Mouse (Mus musculus) left cerebral cortex, adult 8-10 months (tissue): ENCODE data around the gene Rab22a. TPM values are rescaled to one million over a fixed set of nuclear protein-coding genes. Genes with fewer than 3 reads are reported as not detected.
"Not testable (repeated sequence)": the region's sequence is repeated elsewhere in the genome, so short reads cannot be mapped to it uniquely, and the experiment has no call there.

Experiments
- DNase-seq, 2 experiments: peaks; one replicate each; pipeline ENCODE4 v3.0.0; 2022; ENCODE audit warnings: low spot score in 2 of 2
- microRNA-seq, 2 experiments: library from miRNA; unstranded; fragments of <30 nt; microRNA quantifications; one replicate each; pipeline ENCODE4 v1.2.0; 2022
- total RNA-seq, 4 experiments: library from RNA; stranded (reverse); gene quantifications; 2 replicates each; pipeline ENCODE4 v1.2.4; 2022

The Rab22a gene
- total RNA-seq, 4 experiments from 2014 or later, result 23.9 to 29.7 (median 27.3) TPM

DNA sequence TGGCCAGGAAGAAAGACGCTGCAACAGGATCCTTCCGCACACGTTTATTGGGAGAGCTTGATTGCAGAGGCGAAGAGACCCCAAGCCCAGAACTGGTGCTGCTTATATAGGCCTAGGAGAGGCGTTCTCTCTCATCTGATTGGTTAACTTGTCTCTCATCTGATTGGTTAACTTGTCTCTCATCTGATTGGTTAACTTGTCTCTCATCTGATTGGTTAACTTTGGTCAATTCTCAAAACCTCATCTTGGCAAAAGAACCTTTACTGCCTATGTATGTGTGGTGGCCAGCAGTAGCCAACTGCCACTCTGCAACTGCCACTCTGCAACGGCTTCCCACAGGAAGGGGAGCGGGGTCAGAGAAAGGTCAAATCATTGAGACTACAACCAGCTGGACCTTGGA is 59.6 kb downstream of the Rab22a start, which contains the start of gene 1700010B08Rik:
TSS of gene 1700010B08Rik (plus strand) at position 301 of the 400 bp plus-strand sequence.
- not testable (repeated sequence) for DNase-seq

DNA sequence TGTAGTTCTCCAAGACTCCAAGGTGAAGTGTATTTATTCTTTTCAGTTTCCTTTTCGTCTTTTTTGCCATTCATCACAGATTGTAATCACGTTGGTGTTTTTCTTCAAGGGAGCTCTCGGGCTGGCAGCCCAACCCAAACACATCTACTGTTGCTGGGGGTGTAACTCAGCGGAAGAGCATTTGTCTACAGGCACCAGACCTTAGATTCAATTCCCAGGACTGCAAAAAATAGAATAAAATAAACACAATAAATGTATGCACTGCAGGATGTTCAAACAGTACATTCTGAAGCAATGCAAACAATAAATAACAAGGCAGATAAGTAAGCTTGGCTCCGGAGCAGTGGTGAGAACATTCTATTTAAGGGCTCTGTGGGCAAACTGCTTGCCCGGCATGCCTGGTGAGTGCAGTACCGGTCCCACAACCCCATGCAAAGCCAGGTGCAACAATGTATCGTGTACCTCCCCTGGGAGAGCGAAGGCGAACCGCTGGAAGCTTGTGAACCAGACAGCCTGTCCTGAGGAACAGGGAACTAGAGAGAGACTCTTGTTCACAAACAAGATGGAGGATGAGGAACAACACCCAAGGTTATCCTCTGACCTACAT is 62.8 kb downstream of the Rab22a start:
- no peak for DNase-seq

DNA sequence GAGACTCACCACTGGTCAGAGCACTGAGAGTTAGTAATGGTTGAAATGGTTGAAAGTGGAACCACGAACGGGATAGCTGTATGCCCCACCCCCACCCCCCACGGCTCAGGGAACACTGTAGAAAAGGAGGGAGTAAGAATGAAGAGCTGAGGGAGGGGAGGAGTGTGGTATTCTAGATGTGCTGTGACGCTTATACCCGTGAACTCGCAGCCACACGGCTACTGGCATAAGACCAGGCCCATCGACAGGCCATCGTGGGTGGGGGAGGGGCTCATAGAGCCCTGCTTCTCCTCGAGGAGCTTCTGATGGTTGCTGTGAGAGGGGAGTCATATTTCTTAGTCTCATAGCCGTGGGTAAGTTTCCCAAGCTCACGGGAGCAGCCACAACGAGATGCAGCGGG is 64.8 kb downstream of the Rab22a start:
- DNase-seq, result no peak

DNA sequence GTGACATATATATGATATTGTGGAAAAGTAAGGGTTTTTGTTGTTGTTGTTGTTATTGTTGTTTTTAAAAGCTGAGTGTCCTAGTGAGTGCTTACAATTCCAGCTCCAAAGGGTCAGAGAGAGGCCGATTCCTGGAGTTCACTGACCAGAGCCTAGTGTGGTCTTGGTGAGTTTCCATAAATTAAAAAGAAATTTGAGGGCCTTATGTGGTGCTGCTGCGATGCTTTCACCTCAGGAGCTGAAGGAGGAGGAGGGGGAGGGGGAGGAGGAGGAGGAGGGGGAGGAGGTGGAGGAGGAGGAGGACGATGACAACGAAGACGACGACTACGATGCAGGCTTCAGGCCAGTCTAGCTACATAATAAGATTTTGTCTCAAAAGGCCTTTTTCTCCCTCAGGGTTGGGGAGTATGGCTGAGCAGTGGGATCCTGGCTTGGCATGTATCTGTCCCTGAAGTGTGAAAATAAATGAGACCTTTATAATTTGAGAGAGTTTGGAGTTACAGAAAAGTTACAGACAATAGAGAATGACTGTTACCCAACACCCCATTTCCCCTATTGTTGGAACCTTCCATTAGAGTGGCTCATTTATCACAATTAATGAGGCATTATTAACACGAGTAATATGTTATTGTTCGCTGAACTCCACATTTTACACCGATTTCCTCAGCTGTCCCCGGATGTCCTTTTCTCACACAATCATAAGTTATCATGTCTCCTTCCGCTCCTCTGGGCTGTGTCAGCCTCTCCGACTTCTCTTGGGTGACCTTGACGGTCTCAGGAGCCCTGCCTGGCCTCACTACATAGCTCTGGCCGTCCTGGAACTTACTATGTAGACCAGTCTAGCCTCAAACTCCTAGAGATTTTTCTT is 65.6 kb downstream of the Rab22a start:
- DNase-seq, result no peak

DNA sequence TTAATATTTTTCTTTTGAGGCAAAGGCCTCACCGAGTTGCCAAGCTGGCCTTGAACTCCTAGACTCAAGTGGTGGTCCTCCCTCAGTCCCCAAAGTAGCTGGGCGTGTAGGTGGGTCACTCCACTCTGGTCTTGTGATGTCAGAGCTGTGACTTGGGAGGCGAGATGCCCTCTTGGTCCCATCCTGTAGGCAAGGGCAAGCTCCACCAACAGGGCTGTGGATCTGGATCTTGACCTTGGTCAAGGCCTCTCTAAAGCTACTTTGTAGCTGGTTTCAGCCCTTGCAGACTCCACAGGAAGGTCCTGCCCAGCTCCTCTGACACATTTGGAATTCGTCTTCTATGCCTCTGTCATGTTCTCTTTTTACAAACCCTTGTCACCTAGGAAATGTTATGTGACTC is 66.3 kb downstream of the Rab22a start:
- DNase-seq, result no peak

DNA sequence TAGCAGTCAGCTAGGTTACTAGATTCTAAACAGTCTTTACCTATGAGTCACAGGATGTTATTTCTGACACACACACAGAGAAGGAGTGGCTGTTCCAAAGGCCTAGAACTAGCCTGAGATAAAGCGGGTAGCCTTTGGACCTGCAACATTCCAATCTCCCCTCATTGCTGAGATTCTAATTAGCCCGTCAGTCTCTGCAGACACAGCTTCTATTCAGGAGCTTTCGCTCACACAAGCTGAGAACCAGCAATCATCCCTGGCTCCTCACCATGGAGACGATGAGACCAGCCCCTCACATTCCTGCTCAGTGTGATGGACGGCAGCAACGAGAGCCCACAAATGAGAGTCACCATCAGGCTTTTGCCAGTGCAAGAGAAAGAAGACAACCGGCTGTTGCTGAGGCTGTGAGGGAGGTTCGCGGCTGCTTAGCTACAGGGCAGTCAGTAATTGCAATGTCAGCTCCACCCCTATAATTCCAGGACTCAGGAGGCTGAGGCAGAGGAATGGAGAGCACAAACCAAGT is 70.9 kb downstream of the Rab22a start:
- DNase-seq, result no peak

DNA sequence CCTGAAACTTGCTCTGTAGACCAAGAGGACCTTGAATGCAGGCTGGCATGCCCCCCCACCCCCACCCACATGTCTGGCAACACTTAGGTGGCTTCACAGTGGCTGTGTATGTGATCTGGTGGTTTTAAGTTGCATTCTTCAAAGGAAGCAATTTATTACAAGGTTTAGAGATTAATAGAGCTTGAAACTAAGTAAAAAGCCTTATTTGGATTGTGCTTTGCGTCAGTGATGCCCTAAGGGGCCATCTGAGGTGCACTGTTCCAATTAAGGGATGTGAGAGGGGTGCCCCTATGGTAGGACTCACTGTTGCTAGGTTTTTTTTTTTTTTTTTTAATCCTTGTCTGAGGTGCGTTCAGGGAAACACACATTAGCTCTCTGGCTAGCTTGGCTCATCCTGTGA is 74.9 kb downstream of the Rab22a start:
- DNase-seq, result no peak

DNA sequence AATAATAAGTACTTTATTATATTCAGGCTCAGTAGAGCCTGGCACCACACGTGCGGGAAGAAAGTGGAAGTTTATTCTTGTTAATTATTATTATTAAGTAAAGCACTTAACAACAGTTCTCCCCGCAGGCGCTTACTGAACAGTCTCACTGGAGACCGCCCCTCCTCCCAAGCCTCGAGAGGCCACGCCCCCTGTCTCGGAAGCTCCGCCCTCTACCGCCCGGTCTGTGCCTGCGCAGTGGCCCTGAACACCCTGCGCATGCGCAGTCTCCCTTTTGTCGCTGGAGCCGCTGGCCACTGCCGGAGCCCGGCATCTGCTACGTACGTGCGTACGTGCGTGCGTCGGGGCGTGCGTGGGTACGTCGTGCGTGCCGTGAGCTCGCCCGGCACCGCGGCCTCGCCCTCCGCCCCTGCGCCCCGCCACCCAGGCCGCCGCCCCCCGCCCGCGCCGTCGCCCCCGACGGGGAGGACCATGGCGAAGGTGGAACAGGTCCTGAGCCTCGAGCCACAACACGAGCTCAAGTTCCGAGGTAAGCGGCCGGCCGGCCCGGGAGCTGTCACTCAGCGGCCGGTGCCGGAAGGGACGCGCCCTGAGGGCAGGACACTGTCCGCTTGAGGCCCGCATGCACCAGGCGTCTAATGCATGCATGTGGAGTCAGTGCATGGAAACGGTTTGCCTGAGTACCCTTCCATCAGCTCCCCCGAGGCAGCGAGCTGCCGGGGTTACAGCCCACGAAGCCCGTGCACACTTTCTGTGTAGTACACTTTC is 77.8 kb downstream of the Rab22a start, which contains the start of gene Vapb:
TSS of gene Vapb (plus strand) at position 290 of the 768 bp plus-strand sequence.
- DNase-seq, result peak; percentile 98

DNA sequence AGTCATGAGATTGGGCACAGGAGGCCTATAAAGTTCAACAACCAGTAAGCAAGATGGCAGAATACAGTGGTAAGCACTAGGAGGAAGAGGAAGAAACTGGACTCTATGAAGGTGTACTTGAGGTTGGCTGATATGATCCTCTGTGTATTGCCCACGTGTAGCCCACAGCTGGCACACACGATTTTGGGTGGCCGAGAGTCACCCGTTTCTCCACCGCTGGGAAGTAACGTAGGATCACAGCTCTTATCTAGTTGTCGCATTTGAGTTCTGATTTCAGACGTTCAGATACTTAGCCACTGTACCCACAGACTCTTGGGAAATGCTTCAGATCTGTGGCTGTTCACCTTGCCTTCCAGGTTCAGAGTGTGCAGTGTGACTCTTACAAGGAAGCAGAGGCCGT is 78.7 kb downstream of the Rab22a start:
- no peak for DNase-seq

DNA sequence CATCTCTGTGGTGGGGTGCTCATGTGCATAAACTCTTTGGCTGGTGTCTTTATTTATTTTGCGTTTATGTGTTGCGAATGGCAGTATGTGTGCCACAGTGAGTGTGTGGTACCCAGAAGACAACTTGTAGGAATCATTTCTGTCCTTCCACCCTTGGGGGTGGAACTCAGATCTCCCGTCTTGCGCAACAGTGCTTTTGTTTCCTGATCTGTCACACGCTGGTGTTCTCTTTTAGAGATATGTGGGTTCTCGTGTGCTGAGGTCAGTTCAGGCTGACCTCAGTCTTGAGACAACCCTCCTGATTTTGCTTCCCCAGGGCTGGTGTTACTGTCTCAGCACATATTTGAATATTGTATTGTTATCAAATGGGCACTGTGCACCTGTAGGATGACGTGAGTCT is 79.5 kb downstream of the Rab22a start:
- no peak for DNase-seq

DNA sequence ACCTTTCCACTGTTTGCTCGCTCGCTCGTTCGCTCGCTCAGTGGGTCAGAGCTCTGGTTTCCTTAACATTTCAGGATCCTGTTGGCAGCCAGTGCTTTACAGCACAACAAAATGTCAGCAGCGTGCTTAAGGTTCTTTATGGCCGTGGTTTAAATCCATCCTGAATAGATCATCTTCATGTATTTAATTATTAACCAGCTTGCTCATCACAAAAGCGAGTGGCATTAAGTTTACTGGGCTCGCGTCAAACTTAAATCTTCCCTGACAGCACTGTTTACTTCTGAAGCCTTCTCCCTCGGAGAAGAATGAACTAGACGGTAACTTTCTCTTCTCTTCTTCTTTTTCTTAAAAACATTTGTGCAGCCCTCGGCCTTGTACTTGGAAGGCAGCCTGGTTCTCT is 82.5 kb downstream of the Rab22a start:
- DNase-seq, result no peak

DNA sequence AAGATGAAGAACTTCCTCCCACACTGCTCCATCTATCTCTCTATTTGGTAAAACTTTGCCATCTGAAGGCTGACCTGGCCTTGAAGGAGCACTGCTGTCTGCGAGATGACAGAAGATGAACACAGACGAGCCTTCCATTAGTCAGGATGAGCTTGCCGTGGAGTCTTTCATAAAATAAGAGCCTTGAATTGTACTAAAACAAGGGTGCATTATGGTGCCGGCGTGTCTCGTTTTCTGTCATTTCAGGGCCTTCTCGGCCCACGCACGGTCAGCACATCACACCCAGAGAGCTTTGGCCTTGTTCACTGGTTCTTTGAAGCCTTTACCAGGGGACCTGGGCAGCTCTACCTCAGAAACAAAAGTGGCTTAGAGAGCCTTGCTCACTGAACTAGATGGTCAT is 83.2 kb downstream of the Rab22a start:
- DNase-seq, result no peak

DNA sequence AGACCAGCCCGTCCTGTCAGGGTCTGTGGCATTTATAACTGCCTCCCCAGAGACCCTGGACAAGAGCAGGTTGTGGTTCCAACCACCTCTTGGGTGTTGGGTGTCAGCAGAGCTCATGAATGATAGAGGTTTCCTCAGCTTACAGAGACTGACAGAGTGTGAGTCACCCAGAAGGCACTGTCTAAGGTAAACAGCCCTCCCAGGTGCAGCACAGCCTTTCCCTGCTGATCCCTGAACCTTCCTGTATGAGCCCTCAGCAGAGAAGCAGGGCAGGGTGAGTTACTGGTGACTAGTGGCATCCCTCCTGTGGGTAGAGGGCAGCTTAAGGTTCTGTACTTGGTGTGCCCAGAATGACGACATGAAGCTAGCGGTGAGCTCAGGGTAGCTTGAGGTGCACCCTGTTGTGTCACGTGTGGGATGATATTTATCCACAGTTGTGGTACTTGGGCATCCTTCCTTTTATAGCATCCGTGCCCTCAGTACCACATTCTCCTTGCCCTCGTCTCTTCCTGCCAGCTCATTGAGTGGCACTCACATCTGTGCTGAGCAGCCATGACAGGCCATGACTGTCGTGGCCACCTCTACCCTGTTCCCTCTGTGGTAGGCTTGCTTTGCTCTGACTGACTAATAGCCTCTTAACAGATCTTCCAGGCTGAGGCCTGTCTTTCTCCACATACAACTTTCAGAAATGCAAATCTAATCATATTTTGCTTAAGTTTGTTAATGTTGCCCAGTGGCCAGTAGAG is 84.7 kb downstream of the Rab22a start:
- DNase-seq, result no peak

DNA sequence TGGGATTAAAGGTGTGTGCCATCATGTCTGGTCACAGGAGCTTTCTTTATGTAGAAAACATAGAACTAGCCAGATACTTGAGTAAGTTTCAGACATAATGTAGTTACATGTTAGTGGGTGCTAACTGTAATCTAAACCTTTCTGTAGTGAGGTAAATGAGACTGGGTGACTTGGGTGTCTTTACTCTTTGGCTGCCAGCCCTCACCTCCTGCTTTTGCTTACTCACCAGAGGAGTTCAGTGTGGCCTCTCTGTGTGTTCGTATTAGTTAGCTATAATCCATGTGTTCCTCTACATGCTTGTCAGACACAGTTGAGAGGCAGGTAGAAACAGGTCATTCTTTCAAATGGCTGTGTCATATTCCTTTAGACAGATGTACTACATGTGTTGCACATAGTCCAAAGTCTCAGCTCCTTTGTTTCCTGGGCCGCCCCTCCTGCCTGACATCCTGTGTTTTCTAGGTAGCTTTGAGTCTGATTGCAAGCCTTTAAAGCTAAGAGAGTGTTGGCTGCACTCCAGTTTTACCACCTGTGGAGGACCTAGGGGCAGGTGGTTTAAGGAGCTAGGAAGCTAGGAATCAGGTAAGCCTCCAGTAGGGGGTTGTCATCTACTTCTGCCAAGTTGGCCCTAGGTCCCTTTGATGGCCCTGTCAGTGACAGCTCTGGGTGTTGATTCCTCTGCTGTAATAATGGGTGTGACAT is 89.5 kb downstream of the Rab22a start:
- no peak for DNase-seq

DNA sequence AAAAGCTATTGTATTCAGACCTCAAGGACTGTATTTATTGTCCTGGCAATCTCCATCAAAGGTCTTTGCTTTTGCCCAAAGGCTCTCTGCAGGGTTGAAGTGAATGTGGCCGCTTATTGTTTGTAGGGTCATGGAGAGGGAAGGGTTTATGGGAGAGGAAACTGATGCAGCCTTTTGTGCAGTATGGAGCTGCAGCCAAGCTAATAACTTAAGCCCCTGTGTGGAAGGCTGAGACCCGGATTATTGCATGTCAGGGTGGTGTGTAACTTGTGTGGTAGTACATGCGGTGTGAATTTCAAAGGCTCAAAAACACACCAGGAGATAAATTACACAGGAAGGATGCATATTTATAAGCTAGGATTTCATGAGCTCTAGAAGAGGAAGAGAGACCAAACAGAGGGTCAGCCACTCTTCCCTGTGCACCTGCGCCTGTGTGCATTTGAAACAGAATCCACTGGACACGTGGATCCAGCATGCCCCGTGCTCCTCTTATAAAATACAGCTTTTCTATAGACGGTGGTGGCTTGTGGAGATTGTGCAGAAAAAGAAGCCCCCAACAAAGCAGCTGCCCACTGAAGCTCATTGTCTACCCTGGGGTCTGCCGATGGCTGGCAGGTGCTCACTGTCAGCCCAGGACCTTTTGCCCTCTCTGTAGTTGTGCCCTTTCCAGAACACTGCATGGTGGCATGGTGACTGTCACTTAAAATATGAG is 96.0 kb downstream of the Rab22a start:
- no peak for DNase-seq

Small RNA genes lying within 50 kb of the gene (microRNA-seq; reads per million reads assigned to microRNA genes)
- gene Mir6340, result 0 reads per million in 2 experiments

Other genes starting within 250 kb of the Rab22a start
- not detected for gene 1700021F07Rik, start 137.2 kb upstream of the Rab22a start, total RNA-seq
- not detected for gene Ankrd60, start 81.4 kb upstream of the Rab22a start, total RNA-seq
- gene 1700010B08Rik, start 59.7 kb downstream of the Rab22a start, total RNA-seq, result not detected
- gene Vapb, start 77.8 kb downstream of the Rab22a start, total RNA-seq, result 100 to 1,000 TPM; 117 to 139 (median 129) TPM